Mouse (Mus musculus) intestine, embryonic 14.5 days (tissue): Measurements from ENCODE around the gene Trp63. TPM values are rescaled to one million over a fixed set of nuclear protein-coding genes. Genes with fewer than 3 reads are reported as not detected.

ENCODE experiments used
- ATAC-seq: fragments of 200-750 bp; cut with Nextera tagmentation; replicated peaks from 2 replicates; pipeline ENCODE4 v1.8.0; 2017; ENCODE audit warnings: low read depth, moderate number of reproducible peaks, moderate TSS enrichment, moderate library complexity; ENCODE audit not compliant: low FRiP score, low TSS enrichment
- DNase-seq: peaks from one replicate; pipeline ENCODE4 v3.0.0-alpha.2; 2018; ENCODE audit warnings: low spot score
- H3K27ac ChIP-seq: fragments of 300-500 bp; sonication (generic); 2 replicates; pipeline ENCODE4 v1.5.1; 2014; ENCODE audit warnings: low read depth, mild to moderate bottlenecking, control low read depth
- H3K27me3 ChIP-seq: fragments of 300-500 bp; sonication (generic); replicated peaks from 2 replicates; pipeline ENCODE4 v1.6.1; 2014; ENCODE audit warnings: low read length, control low read depth; ENCODE audit not compliant: control insufficient read depth, insufficient read depth
- H3K36me3 ChIP-seq: fragments of 300-500 bp; sonication (generic); 2 replicates; pipeline ENCODE4 v1.6.1; 2014; ENCODE audit warnings: low read length, control low read depth; ENCODE audit not compliant: control insufficient read depth, insufficient read depth
- H3K4me1 ChIP-seq: fragments of 300-500 bp; sonication (generic); replicated peaks from 2 replicates; pipeline ENCODE4 v1.6.1; 2014; ENCODE audit warnings: low read length, control low read depth, mixed read lengths; ENCODE audit not compliant: control insufficient read depth, insufficient read depth
- H3K4me2 ChIP-seq: fragments of 300-500 bp; sonication (generic); 2 replicates; pipeline ENCODE4 v1.6.1; 2014; ENCODE audit warnings: low read length
- H3K4me3 ChIP-seq: fragments of 300-500 bp; sonication (generic); 2 replicates; pipeline ENCODE4 v1.5.1; 2014; ENCODE audit warnings: low read depth, low read length, control low read depth, mixed read lengths
- H3K9ac ChIP-seq: fragments of 300-500 bp; sonication (generic); 2 replicates; pipeline ENCODE4 v1.6.1; 2014; ENCODE audit warnings: mild to moderate bottlenecking, low read length
- H3K9me3 ChIP-seq: fragments of 300-500 bp; sonication (generic); 2 replicates; pipeline ENCODE4 v1.6.1; 2016; ENCODE audit warnings: low read length, control low read depth; ENCODE audit not compliant: control insufficient read depth
- WGBS: fragments of 180-500 bp; shearing (Covaris S2); extraction: QIAGEN DNeasy Blood & Tissue Kit; methylation state at CpG from one replicate; pipeline ENCODE4 v1.1.7; 2014; 5-methylcytosine and 5-hydroxymethylcytosine counted together
- polyA plus RNA-seq: library from polyadenylated mRNA; unstranded; fragments of >200 nt; fragmentation: Nextera tagmentation; extraction: Ambion mirVana; gene quantifications from 2 replicates; pipeline ENCODE4 v1.2.1, GENCODE M21; 2014

Gene Trp63
- polyA plus RNA-seq, 1 experiment from 2014 or later: 0.15 TPM

GRCm38 (mm10) chr16:25865096-25865869, 181.7 kb downstream of the Trp63 start:
- Histone ChIP-seq H3K9ac (no peak overlapping the region), H3K27me3 (no peaks in the 10 kb centered on the region), H3K27ac (no peak overlapping the region), H3K36me3 (no peaks in the 10 kb centered on the region), H3K9me3 (no peaks in the 10 kb centered on the region), H3K4me1 (0 out of 2 replicates have a peak, but pooled peaks cover 3% of the 10 kb centered on the region), H3K4me2 (no peak overlapping the region), H3K4me3 (no peak overlapping the region)
- 56% methylated on average over 7 of the region's 7 CpGs for WGBS
- DNase-seq (no peak), ATAC-seq (no peak)

DNA sequence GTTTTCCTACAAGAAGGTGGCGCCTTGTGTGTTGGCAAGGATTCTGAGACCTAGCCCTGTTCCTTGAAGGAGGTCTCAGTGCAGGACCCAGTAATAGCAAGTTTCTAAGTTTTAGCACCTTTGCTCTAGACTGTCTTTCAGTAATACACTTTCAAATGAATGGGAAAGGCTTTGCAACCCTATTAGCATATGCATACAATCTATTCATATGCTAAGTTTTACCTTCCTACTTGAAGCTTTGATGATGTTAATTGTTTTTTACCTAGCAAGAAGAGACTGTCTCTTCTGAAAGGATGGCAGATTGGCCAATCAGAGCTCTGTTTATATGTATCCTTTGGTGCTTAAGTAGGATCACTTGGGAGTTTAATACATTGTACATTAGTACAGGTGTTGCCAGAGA, 187.9 kb downstream of the Trp63 start:
- Histone ChIP-seq H3K4me3 (no peak overlapping the region), H3K9ac (no peak overlapping the region), H3K36me3 (no peaks in the 10 kb centered on the region), H3K27ac (no peak overlapping the region), H3K9me3 (no peaks in the 10 kb centered on the region), H3K27me3 (no peaks in the 10 kb centered on the region), H3K4me1 (no peaks in the 10 kb centered on the region), H3K4me2 (no peak overlapping the region)
- 77% methylated on average over 1 of the region's 1 CpGs for WGBS
- ATAC-seq (no peak), DNase-seq (no peak)

DNA sequence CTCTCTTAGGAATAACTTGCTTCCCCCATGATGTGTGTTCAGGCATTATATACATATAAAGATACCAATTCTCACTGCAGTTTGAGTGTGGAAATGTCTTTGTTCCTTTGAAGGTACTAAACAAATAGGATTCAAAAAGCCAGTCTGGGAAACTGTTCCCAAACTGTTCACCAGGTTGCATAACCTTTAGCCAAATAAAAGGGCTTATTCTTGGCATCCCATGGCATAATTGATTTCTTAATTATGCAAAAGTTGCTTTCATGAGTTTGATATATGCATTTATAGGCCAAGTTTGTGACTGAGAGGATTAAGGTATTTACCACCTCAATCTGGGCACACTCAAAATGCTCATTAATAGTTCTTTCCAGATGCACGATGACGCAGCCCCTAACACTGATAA, 192.1 kb downstream of the Trp63 start:
- Histone ChIP-seq H3K27me3 (no peaks in the 10 kb centered on the region), H3K36me3 (no peaks in the 10 kb centered on the region), H3K4me2 (no peak overlapping the region), H3K4me1 (no peaks in the 10 kb centered on the region), H3K9ac (no peak overlapping the region), H3K9me3 (no peaks in the 10 kb centered on the region), H3K27ac (no peak overlapping the region), H3K4me3 (no peak overlapping the region)
- DNase-seq: no peak
- WGBS: 89% methylated on average over 2 of the region's 2 CpGs
- ATAC-seq: no peak

DNA sequence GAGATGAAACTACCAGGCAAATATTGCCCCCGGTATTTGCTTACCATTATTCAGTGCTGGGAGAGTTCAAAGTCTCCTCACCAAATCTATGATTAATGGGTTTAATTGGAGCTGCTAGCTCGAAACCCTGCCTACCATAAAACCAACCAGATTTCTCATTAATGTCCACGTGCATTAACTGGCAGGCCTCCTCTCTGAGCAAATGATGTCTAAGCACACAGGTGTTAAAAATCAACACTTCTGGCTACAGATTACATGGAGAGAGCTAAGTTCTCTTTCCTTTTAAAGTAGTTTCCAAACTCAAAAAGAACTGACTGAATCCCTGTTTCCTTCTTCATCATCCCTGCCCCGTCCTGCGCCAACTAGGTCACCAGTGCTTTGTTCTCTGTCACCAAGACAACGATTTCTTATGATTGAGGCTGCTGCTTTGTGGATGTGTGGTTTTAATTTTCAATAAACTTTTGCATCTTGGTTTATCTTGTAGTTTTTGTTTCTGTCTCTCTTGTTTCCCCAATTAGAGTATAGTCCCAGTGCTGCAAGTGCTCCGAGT, 193.9 kb downstream of the Trp63 start:
- Histone ChIP-seq H3K9ac (no peak overlapping the region), H3K27me3 (no peaks in the 10 kb centered on the region), H3K4me2 (no peak overlapping the region), H3K4me3 (no peak overlapping the region), H3K27ac (no peak overlapping the region), H3K9me3 (no peaks in the 10 kb centered on the region), H3K36me3 (no peaks in the 10 kb centered on the region), H3K4me1 (no peaks in the 10 kb centered on the region)
- WGBS: 79% methylated on average over 7 of the region's 7 CpGs
- DNase-seq: no peak
- ATAC-seq: no peak

DNA sequence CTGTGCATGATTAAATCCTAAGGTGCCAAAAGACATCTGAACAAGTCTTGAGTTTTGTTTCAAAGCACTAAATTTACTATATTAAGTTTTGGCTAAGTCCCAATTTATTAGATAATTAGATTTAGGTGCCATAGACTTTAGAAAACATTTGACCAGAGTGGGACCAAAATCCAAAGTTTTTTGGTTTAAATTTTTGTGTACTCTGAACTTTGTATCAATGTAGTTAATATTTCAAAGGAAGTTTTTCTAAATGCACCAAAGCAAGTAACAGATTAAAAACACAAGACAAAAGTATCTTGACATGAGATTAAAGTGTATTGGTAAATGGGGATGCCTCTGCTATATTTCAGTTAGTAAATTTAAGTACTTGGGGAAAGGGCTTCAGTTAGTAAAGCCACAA, 194.6 kb downstream of the Trp63 start:
- Histone ChIP-seq H3K27ac (no peak overlapping the region), H3K4me1 (no peaks in the 10 kb centered on the region), H3K4me2 (no peak overlapping the region), H3K36me3 (no peaks in the 10 kb centered on the region), H3K4me3 (no peak overlapping the region), H3K9me3 (no peaks in the 10 kb centered on the region), H3K27me3 (no peaks in the 10 kb centered on the region), H3K9ac (no peak overlapping the region)
- ATAC-seq (no peak), DNase-seq (no peak)

GRCm38 (mm10) chr16:25899071-25899470, 215.5 kb downstream of the Trp63 start:
- H3K4me2 ChIP-seq: no peak overlapping the region
- no peak overlapping the region for H3K4me3 ChIP-seq
- H3K9ac ChIP-seq: no peak overlapping the region
- no peaks in the 10 kb centered on the region for H3K4me1 ChIP-seq
- no peak for DNase-seq
- no peak overlapping the region for H3K27ac ChIP-seq
- no peaks in the 10 kb centered on the region for H3K36me3 ChIP-seq
- H3K9me3 ChIP-seq: no peaks in the 10 kb centered on the region
- ATAC-seq: no peak
- H3K27me3 ChIP-seq: no peaks in the 10 kb centered on the region
- 72% methylated on average over 4 of the region's 4 CpGs for WGBS

DNA sequence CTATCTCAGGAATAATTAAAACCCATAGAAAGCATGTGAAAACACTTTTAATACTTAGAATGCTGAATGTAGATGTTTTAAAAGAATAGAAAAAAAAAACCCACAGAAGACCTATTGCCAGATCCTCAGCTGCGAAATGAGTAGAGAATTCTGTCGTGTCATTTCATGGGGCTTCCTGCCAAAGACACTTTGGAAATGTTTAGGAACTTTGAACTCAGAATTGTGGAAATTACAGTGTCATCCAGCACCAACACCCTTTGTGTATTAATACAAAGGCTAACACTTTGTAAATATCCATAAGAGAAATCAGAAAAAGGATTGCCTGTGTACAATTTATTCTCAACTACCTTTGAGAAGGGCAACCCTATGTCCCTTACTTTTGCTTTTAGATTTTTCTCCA, 216.1 kb downstream of the Trp63 start:
- H3K27ac ChIP-seq: no peak overlapping the region
- H3K4me3 ChIP-seq: no peak overlapping the region
- no peak overlapping the region for H3K9ac ChIP-seq
- no peaks in the 10 kb centered on the region for H3K36me3 ChIP-seq
- no peaks in the 10 kb centered on the region for H3K27me3 ChIP-seq
- no peak overlapping the region for H3K4me2 ChIP-seq
- no peaks in the 10 kb centered on the region for H3K9me3 ChIP-seq
- 84% methylated on average over 2 of the region's 2 CpGs for WGBS
- no peaks in the 10 kb centered on the region for H3K4me1 ChIP-seq
- ATAC-seq (no peak), DNase-seq (no peak)

DNA sequence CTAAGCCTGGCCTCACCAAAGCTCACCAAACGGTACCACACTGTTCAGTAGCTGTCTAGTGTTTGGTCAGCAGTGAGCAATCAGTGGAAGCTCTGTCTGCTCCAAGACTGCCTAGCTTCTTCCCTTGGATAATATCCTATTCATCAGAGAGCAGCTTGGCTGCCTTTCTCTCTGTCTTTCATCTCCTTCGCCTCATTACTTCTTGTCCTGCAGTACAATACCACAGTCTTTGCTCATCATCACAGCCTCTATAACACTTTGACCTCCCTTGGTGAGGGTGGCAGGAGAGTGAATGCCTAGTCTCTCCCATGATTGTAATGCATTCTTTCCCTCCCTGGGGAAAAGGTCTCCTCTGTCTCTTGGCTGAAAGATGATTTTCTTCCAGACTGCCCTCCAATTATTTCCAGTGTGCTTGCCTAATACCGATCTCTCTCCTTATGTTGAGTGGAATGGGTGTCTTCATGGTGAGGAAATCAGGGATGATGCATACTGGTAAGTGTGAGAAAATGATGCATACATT, 216.9 kb downstream of the Trp63 start:
- no peak overlapping the region for H3K4me2 ChIP-seq
- H3K36me3 ChIP-seq: no peaks in the 10 kb centered on the region
- DNase-seq: no peak
- no peak overlapping the region for H3K27ac ChIP-seq
- H3K9ac ChIP-seq: no peak overlapping the region
- no peaks in the 10 kb centered on the region for H3K27me3 ChIP-seq
- ATAC-seq: no peak
- no peaks in the 10 kb centered on the region for H3K9me3 ChIP-seq
- WGBS: 73% methylated on average over 3 of the region's 3 CpGs
- H3K4me1 ChIP-seq: no peaks in the 10 kb centered on the region
- no peak overlapping the region for H3K4me3 ChIP-seq

DNA sequence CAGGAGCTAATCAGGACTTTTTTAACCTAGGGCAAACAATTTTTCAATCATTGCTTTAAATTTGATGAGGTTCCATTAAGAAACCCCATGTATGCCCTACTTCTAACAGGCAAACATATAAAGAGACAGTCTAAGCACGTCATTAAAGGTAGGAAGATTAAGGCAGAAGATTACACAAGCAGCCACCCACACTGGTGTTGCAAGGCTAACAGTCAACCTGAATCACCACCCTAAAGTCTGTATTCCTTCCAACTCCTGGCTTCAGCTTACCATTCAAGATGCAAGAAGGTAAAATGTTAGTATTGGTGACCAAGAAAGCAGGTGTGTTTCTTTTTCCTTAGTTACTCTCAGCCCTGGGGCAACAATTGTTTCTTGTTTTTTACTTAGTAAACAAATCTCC, 228.6 kb downstream of the Trp63 start:
- Histone ChIP-seq H3K4me1 (no peaks in the 10 kb centered on the region), H3K4me3 (no peak overlapping the region), H3K4me2 (no peak overlapping the region), H3K9ac (no peak overlapping the region), H3K27me3 (no peaks in the 10 kb centered on the region), H3K36me3 (no peaks in the 10 kb centered on the region), H3K27ac (no peak overlapping the region), H3K9me3 (no peaks in the 10 kb centered on the region)
- ATAC-seq: no peak
- 63% methylated on average over 1 of the region's 1 CpGs for WGBS
- DNase-seq: no peak
